Mouse (Mus musculus) hindlimb bud, embryonic 11.5 days (tissue): Measurements from ENCODE around the gene Nkx2-1.
"Not testable (repeated sequence)": the region's sequence is repeated elsewhere in the genome, so short reads cannot be mapped to it uniquely, and the experiment has no call there.

Experiments
- DNase-seq: peaks from one replicate; pipeline ENCODE4 v3.0.0-alpha.2; 2012; ENCODE audit warnings: low read depth, low spot score; ENCODE audit errors: extremely low spot score

The Nkx2-1 gene

DNA sequence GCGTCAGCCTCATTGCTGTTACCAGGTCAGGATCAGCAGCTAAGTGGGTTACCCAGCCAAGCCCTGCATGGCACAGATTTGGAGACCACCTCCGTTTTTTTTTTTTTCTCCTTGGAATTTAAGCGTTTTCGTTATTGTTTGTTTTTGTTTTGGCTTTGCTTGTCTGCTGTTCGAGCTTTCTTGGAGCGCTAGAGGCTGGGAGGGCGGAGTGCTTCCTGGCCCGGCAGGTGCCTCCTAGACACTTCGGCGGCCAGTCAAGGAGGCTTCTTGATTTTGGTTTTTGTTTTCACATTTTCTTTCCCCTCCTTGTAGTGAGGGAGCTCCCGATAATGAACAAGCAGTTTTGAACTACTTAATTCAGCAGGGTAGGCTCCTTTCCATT lies at the start of gene Nkx2-1:
Gene Nkx2-1 (minus strand): TSS at position 25 of the 382 bp plus-strand sequence.
- DNase-seq, result no peak

- no peak for DNase-seq
These were observed 4.4 kb upstream of the Nkx2-1 start for GRCm38 (mm10) chr12:56541068-56541467.

DNA sequence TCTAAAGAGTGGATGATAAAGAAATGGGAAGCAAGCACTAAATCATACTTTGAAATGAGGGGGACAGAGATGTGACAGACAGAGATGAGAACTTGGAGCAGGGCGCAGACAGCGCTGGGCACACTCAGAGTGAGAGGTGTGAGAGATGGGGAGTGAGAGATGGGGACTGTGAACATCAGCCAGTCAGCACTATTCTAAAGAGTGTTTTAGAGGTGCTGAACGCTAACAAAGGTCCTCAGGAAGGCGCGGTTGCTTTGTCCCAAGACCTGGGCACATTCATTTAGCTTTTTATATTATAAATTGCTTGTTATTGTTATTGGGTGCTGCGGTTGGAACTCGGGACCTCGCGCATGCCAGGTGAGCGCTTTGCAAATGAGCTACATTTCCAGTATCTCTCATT lies 3.9 kb upstream of the Nkx2-1 start:
- DNase-seq, result no peak

DNA sequence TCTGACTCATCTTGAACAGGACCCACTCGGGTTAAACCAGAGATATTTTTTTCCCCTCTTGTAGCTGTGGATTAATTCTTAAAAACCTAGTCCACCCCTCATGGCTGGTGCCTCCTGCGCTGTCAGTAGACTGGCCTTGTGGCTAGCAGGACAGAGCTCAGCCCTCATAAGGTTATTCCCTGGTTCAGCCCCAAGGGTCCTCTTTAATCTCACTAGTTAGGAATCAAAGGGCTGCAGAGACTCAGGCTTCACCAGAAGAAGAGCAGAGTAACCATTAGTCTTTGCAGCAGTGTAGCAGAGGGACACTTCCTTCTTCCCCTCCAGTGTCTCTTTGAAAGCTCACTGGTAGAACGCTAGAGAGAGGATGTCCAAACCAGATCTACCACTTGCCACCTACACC lies 1.9 kb upstream of the Nkx2-1 start:
- DNase-seq, result no peak

DNA sequence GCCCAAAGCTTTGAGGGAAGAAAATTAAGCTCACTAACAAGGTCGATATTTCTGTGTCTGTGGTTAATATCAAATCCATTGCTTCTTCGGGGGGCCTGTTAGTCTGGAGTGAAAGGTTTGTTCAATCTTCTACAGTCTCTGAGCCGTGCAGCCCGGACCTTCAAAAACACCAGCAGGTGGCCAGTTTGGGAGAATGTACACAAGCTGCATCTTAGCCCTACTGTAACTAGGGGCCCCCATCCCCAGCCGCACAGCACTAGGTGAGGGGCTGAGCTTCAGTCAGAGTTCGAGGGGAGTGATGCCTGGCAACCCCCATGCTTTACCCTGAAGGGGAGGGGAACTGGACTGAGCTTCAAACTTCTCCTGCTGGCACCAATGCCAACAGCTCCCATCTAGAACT lies 1.2 kb upstream of the Nkx2-1 start:
- no peak for DNase-seq

DNA sequence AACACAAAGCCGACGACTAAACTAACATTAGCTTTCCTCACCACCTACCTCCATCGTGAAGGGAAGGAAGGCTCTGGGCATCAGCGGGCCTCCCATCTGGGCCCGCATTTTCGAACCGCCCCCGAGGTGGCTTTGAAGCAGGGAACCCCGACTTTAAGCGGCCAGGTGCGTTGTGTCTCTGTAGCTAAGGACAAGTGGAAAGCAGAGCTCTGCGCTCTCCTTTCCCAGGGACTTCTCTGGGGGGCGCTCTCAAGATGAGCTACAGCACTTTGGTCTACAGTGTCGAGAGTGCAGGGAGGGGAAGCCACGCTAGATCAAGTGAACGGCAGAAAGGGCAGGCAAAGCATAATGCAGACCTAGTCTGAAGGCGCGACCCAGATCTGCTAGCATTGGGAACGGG lies 634 bp upstream of the Nkx2-1 start:
- DNase-seq, result no peak

DNA sequence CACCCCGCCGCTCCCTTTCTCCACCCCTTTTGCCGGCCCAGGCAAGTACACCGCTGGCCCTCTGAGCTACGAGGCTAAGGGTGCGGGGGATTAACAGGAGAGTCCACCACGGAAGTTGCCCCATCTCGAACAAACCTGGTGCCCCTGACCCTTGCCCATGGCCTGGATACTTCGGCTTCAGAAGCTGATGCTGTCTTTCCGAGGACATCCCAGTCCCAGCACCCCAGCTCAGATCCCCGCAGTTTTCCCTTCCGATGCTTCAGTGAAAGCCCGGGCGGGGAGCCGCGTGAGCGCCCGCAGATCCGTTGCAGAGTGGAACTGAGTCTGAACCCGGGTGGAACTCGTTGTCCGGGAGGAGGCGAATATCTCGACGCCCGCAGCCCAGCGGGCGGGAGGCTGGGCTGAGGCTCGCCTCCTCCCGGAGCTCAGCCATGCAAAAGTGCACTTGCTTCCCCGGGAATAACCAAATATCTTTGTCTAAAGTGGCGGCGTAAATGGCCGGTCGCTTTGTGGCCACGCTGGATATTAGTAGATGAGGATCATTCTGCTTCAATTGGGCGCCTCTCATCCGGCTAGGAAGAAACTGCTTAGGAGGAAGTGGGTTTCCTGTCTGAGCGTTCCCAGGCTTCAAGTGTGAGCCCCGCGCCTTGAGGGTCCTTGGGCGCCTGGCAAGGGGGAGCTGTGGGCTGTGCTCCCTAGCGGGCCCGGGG lies 379 bp downstream of the Nkx2-1 start:
- DNase-seq, result no peak

DNA sequence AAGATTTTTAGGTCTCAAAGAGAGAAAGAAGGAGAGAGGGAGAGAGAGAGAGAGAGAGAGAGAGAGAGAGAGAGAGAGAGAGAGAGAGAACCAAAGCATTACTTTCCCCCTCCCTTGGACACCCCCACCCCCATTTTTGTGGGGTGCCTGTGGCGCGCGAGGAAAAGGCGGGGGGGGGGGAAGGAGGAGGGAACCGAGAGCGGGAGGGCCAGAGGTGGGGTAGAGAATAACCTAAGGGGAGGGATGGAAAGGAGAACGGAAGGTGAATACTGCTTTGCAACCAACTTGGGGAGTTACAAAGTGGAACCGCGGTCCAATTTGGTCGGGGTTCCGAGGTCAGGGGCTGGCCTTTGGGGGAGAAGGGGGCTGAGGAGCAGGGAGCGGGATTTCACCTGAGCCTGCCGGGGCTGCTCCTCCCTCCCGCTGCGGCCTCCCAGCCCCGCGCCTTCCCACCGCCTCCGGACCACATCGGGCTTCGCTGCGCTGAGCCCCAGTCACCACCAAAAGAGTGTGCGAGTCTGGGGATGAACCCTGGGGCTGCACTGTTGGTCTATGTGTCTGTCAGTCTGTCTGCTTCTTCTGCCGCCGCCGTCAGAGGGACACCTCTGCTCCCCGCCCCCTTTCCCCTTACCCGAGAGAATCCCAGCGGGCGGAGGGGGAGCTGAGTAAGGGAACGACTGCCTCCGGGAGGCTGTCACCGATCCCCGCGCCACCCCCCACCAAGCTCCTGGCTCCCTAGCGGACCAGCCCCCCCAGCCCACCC lies 1.1 kb downstream of the Nkx2-1 start:
- DNase-seq, result no peak

GRCm38 (mm10) chr12:56534651-56535326 lies 1.9 kb downstream of the Nkx2-1 start:
- DNase-seq, result no peak

DNA sequence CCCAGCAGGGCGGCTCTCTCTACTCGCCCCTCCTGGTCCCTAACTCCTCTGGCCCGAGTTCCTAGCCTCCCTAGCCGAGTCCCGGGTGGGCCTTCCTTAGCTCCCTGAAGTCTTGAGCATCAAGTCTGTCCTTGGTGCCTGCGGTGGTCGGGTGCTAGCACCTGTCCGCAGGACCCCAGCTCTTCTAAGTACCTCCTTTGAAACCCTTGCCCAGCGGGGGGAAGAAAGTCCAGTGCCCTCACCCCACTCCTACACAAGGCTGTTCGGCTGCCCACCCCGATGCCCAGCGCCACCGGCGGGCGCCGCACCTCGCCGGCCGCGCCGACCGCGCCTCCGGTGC lies 2.4 kb downstream of the Nkx2-1 start:
- no peak for DNase-seq

- no peak for DNase-seq
These were observed 3.0 kb downstream of the Nkx2-1 start for GRCm38 (mm10) chr12:56533501-56534310.

GRCm38 (mm10) chr12:56532986-56533495 lies 3.7 kb downstream of the Nkx2-1 start:
- DNase-seq, result no peak

DNA sequence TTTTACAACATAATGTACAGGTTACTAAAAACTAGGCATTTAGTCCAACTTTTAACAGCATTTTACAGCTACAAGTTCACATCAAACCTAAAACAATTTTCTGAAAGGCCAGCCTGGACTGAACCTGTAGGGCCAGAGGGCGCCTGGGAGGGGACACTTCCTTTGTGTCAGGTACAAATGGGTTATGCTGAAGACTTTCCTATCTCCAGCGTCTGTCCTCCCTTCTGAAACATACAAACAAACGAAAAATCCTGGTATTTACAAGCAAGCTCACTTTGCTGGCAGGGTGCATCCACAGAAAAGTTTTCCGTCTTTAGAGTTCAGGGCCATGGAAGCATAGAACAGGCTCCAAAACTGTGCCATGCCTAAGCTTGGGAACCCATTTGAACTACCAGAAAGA lies 4.6 kb downstream of the Nkx2-1 start:
- no peak for DNase-seq

- DNase-seq, result no peak
These were observed 5.6 kb downstream of the Nkx2-1 start for GRCm38 (mm10) chr12:56531051-56531620.

GRCm38 (mm10) chr12:56529931-56530330 lies 6.8 kb downstream of the Nkx2-1 start:
- DNase-seq, result no peak

GRCm38 (mm10) chr12:56528881-56529681 lies 7.6 kb downstream of the Nkx2-1 start:
- DNase-seq, result no peak

DNA sequence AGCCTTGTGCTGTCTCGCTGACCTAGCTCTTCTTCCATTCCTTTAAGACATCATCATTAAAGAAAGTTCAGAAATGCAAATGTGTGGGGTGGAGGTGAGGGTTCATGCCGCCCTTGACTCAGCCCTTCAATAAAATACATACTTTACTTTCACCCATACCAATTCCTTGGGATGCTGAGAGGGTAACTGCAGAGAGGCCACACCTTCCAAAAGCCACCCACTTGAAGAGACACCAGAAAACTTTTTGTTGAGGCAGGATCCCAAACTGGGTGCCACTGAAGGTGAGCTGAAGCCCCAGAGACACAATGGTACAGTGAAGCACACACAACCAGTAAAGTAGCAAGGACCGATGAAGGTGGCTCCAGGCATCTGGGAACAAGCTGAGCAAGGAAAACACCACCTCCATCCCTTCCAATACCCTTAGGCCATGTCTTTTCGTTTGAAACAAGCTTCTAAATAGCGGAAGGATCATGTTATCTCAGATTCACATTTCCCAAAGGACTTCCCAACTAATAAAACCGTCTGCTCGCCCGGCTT lies 8.6 kb downstream of the Nkx2-1 start:
- no peak for DNase-seq

- DNase-seq, result no peak
These were observed 9.6 kb downstream of the Nkx2-1 start for GRCm38 (mm10) chr12:56527071-56527470.

DNA sequence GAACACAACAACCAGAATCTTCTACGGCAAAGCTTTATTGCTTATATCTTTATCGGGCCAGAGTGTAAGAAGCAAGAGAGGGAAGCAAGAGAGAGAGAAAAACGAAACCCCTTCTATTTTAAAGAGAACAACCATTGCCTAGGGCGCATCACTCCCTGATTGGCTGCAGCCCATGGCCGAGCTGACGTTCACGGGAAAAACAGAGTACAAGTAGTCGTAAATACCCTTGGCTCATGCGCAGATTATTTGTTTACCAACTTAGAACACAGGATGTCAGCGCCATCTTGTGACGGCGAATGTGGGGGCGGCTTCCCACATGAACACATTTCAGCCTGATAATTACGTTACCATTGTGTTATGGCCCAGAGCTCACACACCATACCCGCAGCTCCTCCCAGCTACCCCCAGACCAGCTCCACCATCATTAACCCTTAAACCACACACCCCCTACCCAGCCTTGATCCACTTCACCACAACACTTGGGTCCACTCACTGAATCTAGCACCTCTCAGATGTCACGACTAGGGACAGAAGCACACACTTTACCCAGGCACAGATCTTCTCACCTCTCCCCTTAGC lies 11.4 kb downstream of the Nkx2-1 start:
- not testable (repeated sequence) for DNase-seq
